Mouse (Mus musculus) gonadal fat pad, adult 2 months (tissue): ENCODE measurements around the gene Fstl4. TPM values are rescaled to one million over a fixed set of nuclear protein-coding genes. Genes with fewer than 3 reads are reported as not detected.

Experiments used
- DNase-seq: peaks from one replicate; pipeline ENCODE4 v3.0.0-alpha.2; 2012; ENCODE audit warnings: low read depth
- polyA plus RNA-seq: library from polyadenylated mRNA; depleted of rRNA; stranded (reverse); fragments of >200 nt; gene quantifications from 2 replicates; pipeline ENCODE4 v1.2.3, GENCODE M21; 2012

Fstl4 gene
- polyA plus RNA-seq, 1 experiment: 0.50 TPM

DNA sequence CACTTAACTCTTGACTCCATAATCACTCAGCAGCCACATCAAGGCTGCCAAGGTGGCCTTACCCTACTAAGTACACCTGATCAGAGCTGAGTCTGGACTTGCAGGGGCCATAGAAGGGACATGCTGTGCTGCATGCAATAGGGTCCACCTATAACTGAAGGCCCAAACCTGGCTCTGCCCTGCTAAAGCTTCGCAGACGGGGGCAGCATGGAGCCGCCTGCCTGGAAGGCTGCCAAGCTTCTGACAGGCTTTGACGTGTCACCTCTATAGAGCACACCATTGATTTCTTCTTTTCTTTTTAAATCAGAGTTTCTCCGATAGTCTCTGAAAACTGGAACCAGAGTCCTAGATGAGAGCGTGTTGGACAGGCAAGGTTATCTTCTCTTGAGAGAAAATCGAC, 146.4 kb downstream of the Fstl4 start:
- no peak for DNase-seq

DNA sequence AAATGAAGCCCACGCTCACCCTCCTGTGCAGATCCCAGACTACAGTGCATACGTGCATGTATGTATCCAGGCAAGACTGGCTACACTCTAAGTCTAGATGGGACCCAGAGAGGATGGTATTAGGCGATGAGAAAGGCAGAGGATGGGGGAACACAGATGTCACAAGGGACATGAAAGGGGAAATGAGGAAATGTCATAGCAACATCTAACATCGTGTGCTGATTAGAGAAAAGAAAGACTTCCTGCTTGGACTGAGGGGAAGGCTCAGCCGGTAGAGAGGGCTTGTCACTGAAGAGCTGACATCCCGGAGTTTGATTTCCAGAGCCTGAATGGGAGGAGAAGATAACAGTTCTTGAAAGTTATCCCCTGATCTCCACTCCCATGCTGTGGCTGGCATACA, 150.0 kb downstream of the Fstl4 start:
- DNase-seq: no peak

DNA sequence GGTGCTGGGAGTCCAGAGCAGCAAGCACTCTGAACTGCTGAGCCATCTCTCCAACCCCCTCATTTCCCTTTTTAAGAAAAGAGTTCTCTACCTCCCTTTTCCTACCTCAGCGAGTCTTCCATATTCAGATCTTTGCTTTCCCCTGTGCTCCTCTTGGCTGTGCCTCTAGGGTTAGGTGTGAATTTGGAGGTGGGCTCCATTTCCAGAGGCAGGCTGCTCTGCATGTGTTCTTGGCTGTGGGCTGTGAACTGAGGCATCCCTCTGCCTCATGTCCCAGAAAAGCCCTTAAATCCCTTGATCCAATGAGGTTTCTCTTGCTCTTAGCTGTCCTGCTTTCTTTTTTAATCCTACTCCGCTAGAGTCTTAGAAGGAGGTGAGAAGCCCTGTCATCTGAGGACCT, 151.2 kb downstream of the Fstl4 start:
- no peak for DNase-seq

DNA sequence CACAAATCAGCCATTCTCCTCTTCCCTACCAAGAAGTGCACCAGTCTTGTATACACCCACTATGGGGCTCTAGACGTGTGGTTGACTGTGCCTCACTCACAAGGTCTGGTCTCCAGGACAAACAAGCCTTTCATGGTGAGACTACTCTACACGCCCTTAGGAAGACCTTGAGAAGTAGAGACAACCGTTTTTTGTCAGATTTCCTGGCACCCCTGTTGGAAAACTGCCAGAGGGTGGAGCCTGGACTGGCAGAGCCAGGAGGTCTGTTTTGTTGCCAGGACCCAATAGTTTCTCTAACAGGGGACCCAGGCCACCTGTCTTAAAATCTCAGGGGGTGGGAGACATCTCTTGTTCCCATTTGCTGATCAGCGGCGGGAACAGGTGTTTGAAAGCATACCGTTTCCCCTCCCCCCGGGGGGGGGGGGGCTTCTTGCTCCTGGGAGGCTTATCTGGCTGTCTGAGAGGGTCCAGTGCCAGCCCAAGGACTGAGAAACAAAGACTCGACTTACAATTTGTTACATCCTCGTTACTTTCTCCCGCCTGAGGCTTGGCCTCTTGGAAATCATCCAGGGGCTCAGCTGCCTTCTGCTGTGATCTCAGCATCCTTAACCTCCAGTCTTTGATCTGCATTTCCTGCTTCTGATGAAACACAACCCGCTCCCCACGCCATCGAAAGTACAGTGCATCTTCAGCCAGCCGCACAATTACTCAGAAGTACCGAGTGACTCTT, 155.0 kb downstream of the Fstl4 start:
- no peak for DNase-seq

DNA sequence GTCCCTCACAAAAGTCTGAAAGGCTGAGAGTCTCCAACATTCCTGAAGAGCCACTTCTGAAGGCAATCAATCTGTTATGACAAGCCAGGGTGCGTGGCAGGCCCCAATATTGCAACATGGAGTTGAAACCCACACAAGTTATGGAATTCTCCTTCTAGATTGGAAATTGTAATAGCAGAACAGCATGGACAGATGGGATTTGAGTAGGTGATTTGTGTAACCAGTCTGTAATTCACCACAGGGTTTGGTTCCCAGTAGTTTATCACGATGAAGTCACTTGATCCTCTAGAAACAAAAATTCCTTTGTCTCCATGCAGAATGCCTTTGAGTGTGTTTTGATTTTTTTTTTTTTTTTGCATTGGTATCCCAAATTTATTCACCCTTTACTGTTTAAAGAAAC, 159.8 kb downstream of the Fstl4 start:
- DNase-seq: no peak

DNA sequence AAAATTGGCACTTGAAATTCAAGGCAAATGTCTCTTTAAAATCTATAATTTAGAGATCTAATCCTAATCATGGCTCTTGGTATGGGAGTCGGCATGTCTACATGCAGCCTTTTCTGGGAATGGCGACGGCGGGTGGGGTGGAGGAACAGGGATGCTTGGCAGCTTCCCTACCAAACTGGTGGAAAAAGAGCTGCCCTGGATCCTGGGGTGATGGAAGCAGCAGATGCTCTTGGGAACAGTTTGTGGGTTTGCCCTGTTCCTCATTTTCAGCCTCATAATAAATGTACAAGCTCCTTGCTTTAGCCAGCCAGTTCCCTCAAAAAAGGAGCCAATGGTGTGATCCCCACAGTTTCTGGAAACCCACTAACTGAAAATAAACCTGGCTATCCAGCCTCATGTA, 163.9 kb downstream of the Fstl4 start:
- DNase-seq: no peak

DNA sequence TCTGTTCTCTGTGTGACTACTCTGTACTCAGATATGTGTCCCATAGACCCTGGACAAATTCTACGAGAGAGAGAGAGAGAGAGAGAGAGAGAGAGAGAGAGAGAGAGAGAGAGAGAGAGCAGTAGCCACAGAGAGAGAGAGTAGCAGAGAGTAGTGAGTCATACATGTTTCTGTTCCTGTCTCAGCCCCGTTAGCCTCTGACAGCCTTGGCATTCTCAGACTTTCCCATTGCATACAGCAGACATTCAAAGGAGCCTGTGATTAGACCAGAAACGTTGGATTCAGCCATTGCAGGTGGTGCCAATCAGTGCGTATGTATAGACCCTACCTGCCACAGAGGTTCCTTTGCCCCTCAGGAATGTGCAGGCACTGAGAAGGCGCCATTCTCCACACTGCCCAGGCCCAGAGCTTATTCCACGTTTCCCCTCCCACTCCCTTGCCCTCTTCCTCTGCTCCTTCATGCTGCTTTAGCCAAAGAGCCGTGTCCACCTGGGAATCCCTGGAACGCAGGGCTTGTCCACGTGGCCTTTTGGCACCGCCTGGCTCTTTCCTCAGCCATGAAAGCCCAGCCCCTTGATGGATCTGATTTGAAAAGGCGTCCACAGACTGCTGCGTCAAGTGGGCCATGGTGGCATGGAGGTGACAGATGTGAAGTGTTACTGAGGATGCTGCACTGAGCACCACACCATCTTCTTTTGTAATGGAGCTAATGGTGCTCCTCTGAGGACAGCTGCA, 175.1 kb downstream of the Fstl4 start:
- no peak for DNase-seq

DNA sequence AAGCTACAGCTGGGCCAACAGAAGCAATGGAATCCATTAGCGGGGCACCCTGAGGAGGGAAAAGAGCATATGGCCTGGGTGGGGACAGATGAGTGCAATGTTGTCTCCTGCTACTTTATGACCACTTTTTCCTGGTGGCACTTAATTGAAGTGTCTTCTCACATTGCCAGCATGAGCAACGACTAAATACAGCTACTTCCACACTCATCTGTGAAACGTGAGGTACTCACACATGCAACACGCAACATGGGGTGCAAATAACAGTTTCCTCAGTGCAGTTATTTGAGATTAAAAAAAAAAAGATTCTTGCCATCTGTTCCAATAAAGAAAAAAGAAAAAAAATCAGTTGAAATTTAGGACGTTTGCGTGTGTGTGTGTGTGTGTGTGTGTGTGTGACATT, 178.5 kb downstream of the Fstl4 start:
- DNase-seq: no peak

DNA sequence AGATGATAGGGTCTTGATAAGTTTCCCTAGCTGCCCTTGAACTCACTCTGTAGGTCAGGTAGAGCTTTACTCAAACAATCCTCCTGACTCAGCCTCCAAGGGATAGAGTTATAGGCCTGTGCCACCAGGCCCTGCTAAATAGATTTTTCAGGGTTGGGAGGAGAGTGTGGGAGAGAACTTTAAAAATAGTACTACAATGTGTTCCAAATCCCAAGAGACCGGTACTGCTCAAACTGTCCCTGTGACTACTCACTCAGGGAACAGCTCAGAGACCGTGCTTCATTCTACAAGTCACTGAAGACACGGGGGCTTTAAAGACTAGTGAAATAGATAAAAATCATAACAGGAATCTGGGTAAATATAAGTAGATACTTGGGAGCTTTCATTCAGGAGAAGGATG, 190.6 kb downstream of the Fstl4 start:
- DNase-seq: no peak

DNA sequence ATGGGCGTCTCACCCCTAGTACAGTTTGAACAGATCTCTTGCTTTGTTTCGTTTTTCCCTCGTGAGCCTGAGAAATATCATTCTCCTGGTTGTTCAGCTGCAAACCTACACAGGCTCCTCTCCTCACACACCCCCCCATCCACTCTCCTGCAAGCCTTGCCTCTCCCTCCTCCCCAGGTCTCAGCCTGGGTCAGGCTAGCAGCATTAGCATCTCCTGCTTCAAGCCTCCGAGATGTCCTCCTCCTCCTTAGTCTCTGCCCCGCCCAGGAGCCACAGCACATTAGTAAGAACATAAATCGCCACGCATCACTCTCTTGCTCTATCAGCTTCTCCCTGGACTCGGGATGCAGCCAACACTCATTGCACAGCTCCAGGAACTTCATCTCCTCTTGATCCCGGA, 204.4 kb downstream of the Fstl4 start:
- no peak for DNase-seq

DNA sequence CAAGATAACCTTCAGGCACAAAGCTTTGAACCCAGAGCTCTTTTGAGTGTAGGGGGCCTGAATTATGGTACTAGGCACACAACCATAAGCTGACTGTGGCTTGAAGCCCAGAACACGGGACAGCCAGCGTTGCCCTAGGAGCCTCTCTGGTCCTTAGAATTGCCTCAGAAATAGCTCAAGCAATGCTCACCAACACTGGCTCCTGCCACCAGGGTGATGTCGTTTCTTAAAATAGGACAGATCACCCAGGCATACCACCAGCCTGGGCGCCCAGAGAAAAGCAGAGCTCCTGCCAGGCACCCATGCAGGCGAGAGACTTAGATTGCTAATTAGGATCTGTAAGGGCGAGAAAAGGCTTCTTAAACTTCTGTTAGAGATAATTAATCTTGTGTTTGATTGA, 206.0 kb downstream of the Fstl4 start:
- no peak for DNase-seq

DNA sequence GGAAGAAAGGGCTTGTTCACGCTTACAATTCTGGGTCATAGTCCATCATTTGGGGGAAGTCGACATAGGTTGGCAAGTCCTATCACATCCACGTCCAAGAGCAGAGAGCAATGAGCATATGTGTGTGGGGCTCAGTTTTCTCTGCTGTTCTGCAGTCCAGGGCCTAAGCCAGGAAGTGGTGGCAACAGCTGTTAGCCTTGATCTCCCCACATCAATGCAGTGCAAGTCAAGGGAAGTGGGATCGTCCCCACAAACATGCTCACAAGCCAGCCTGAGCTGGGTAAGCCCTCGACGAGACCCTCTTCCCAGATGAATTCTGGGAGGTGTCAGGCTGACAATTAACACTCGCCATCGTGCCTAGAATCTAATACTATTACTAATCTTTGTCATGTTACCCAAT, 222.6 kb downstream of the Fstl4 start:
- no peak for DNase-seq

DNA sequence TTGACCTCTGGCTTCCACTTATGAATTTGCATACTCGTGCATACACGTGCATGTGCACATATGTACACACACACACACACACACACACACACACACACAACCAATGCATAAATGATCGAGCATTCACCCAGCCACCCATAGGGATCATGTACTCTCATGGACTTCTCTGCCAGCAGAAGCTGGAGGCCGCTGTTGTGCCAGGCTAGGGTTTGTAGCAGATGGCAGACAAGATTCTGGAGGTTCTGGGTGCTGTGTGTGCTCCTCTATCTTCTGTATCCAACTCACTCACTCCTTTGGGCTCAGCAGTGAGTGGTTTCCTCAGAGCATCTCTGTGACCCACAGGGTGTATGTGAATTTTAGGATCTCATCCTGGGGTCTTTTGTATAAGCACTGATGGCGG, 230.3 kb downstream of the Fstl4 start:
- DNase-seq: no peak

DNA sequence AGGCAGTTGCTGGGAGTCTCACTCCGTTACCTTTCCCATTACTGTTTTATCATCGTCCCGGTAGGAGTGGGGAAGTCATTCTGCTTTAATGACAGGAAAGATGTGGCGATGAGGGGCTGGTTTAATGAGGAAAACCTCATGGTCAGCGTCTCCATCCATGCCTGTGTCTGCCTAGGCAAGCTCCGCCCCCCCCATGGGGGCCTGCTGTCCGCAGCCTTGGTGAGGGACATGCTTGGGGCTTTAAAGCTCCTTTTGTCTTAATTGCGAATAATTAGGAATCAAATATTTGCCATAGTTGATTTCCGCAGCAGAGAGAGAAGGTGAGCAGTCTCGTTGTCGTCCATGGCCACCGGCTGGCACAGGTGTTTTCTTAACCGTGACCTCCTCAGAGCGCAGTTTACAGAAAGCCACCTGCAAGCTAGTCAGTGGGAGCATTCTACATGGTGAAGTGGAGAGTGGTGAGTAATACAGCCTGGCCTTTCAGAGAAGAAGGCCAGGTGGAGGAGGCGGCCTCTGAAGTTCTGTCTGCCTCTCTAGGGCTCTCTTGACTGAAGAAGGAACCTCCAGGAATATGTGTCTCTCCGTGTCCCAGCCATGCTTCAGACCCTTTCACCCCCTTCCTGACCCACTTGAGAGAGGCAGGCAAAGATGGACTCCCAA, 232.1 kb downstream of the Fstl4 start:
- no peak for DNase-seq

DNA sequence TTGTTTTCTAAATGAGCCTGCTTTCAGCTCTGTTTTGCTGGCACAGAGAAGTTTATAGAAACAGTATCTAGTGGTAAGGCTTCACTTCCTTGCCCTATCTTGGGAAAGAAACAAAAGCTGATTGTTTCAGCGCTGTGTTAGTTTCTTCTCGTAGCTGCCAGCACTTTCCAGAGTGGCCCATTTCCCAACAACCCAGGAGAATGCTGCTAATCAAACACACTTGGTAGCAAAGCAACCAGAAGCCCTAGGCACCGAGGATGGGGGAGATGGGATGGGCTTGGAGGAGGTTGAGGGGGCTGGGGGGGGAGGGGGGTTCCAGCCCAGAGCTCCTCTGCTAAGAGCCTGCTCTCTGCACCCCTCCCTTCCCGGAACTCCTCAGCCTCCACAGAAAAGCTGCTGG, 233.0 kb downstream of the Fstl4 start:
- DNase-seq: no peak

DNA sequence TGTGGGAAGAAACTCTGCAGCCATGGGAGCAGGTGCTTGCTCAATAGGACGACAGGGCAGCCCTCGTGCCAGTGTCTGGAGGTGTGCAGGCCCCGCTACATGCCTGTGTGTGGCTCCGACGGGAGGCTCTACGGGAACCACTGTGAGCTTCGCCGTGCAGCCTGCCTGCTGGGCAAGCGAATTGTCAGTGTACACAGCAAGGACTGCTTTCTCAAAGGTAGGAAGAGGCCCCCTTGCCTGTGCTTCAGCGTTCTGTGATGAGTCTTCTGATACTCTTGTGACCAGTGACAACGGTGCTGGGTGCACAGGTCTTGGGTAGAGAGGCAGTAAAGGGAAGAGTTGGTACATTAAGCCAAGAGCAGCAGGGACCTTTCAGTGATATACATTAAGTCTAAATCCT, 235.8 kb downstream of the Fstl4 start:
- DNase-seq: no peak

DNA sequence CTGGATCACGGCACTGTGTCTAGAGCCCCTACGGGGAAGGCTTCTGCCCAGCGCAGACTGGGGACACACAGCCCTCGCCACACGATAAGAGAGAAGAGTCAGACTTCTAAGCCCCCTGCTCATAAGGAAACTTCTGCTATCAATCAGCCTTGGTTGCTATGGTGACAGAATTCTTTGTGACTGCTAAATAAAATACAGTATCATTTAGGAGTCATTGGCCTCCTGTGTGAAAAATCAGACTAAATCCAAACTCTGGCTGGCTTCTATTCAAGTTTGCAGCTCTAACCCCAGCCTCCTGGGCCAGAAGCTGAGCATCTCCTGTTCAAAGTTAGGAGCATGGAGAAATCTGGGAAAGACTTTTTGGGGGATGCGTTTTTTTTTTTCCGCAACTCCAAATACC, 238.9 kb downstream of the Fstl4 start:
- no peak for DNase-seq

DNA sequence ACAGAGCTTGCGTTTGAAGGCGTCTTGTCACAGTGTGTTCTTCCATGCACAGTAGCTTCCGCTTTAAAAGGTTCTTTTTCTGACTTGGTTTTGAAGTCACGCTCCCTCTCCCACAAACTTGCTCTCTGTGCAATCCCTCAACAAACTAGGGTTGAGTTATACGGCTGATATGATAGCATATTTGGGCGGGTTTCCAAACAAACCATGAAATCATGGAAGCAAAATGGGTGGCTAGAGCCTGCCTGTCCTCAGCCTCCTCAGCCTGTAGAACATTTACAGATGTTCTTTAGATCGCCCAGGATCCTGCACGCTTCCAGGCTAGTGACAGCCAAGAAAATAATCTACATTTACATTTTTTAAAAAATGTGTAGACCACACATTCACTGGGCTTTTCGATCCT, 239.4 kb downstream of the Fstl4 start:
- no peak for DNase-seq

DNA sequence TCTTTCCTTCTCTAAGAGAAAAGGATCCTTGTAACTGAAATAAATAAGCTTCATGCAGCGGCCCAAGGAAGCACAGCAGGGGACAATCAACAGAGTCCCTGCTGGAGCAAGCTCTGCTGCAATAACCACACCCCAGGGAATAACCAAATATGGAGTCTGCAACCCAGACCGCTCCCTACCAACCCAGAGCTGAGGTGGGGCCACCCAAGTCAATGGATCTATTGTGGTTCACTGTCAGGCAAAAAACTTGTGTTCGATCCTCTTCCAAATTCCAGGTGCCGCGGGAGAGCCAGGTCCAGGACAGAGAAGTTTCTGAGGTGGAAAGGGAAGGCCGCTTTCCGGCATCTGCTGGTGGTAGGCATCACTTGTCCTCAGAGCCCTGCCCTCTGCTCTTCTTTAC, 245.2 kb downstream of the Fstl4 start:
- DNase-seq: no peak

DNA sequence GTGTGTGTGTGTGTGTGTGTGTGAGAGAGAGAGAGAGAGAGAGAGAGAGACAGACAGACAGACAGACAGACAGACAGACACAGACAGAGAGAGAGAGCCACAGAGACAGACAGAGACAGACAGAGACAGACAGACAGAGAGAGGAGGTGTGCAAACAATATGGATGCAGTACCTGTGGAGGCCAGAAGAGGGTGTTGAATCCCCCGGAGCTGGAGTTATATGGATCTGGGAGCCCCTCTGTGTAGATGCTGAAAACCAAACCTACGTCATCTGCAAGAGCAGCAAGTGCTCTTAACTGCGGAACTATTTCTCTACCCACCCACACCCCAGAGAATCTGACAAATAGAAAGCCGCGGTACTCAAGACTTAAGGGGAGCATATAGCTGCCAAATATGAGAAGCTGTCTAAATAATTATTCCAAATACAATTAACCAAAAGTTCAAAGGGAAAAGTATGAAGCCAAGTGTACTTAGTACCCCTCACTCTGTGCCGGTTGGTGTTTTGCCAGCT, 247.6 kb downstream of the Fstl4 start:
- DNase-seq: no peak

DNA sequence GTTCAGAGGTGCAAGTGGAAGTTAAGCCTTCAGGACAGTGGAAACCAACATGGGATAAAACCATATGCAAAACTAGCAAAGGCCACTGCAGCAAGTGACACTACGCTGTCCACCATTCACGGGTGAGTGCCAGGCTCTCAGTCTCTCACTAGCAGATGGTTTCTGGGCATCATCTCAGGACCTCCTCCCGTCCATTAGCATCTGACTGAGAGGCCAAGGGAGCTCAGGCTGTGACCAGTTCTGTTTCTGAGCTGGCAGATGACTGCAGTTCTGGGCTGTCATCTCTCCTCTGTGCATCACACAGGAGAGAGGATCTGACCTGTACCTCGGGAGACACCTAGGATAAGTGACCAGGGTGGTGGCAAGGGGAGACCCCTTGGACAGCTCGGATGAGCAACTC, 249.5 kb downstream of the Fstl4 start:
- DNase-seq: no peak

DNA sequence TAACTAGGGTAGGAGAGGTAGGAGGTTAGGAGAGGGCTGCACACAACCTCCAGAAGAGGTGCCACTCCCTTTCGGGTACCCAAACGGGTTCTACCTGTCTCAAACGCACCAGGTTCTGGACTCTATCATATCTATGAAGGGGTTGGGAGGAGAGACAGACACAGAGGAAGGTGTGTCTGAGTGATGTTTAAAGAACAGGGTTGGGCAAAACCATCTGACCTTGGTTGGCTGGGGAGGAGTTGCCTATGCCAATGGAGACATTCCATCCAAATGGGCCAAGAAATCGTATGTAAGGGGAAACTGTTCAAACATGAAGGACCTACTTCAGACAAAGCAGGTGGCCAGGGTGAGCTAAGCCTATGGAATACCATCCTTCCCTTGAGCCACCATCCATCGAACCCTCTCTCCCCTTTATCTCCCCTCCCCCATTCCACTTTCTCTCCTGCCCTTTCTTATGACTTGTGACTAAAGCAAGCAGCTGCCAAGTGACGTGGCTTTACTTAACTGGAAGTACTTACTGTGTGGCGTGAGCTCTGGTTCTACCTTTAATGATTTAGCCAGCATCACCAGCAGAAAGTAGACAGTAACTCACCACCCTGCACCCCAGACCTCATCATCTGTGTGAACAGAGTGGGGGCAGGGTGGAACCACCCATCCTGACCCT, 252.1 kb downstream of the Fstl4 start:
- DNase-seq: no peak
